Mouse (Mus musculus): Measurements from ENCODE around the gene H2-T22. TPM values are rescaled to one million over a fixed set of nuclear protein-coding genes. Genes with fewer than 3 reads are reported as not detected.
"Not testable (repeated sequence)": the region's sequence is repeated elsewhere in the genome, so short reads cannot be mapped to it uniquely, and the experiment has no call there.

H2-T22 gene
- total and polyA plus RNA-seq, 3 experiments: 7.4 to 23.8 (median 10.6) TPM

GRCm38 (mm10) chr17:36060829-36061228 lies 18.3 kb upstream of the H2-T22 start:
- intact Hi-C loops (cut with DNase I): loop anchor here (10.0 kb wide), 3 partner anchors 74 to 134 kb away; partner anchors contain the start of gene H2-T3
- Histone ChIP-seq H3K36me3 (ENCODE audit: control insufficient read depth, insufficient read depth, low read length) (no peaks in the 10 kb centered on the region), H3K27ac (no peak overlapping the region), H3K9ac (ENCODE audit: low read depth, low read length) (no peak overlapping the region), H3K79me2 (replicated peaks; ENCODE audit: control insufficient read depth, insufficient read depth, low read length) (no peaks in the 10 kb centered on the region), H3K27me3 (ENCODE audit: control insufficient read depth, insufficient read depth, low read length) (no peaks in the 10 kb centered on the region), H3K4me3 (no peak overlapping the region), H3K4me1 (ENCODE audit: control insufficient read depth, insufficient read depth, low read length) (no peaks in the 10 kb centered on the region)
- no peak for TF ChIP-seq POLR2A (IDR thresholded peaks at IDR 0.05; ENCODE audit: insufficient read depth, low read depth, low read length)
- peak; percentile 89 for TF ChIP-seq CTCF (IDR thresholded peaks at IDR 0.05)
- TF ChIP-seq EP300 (IDR thresholded peaks at IDR 0.05; ENCODE audit: insufficient read depth, low read depth, low read length): 0 out of 2 replicates have a peak, but pooled peaks have one; percentile 35
- DNase-seq: peak; percentile 80 to 81
- WGBS: 12% methylated on average over 2 of the region's 2 CpGs

- H3K4me3 ChIP-seq; H3K79me2 ChIP-seq (replicated peaks; ENCODE audit: control insufficient read depth, insufficient read depth, low read length); H3K36me3 ChIP-seq (ENCODE audit: control insufficient read depth, insufficient read depth, low read length); H3K27ac ChIP-seq; H3K4me1 ChIP-seq (ENCODE audit: control insufficient read depth, insufficient read depth, low read length); DNase-seq; intact Hi-C loops (cut with DNase I); H3K27me3 ChIP-seq (ENCODE audit: control insufficient read depth, insufficient read depth, low read length); H3K9ac ChIP-seq (ENCODE audit: low read depth, low read length): not testable (repeated sequence)
- 53% methylated on average over 1 of the region's 1 CpGs for WGBS
These were observed 15.8 kb upstream of the H2-T22 start, which contains the start of gene Gm11127 for GRCm38 (mm10) chr17:36058362-36058761. Gm11127 (minus strand) TSS chr17:36058371.

GRCm38 (mm10) chr17:36057927-36058326 lies 15.4 kb upstream of the H2-T22 start:
- H3K79me2 ChIP-seq (replicated peaks; ENCODE audit: control insufficient read depth, insufficient read depth, low read length); H3K36me3 ChIP-seq (ENCODE audit: control insufficient read depth, insufficient read depth, low read length); H3K27me3 ChIP-seq (ENCODE audit: control insufficient read depth, insufficient read depth, low read length); intact Hi-C loops (cut with DNase I); H3K9ac ChIP-seq (ENCODE audit: low read depth, low read length); H3K4me1 ChIP-seq (ENCODE audit: control insufficient read depth, insufficient read depth, low read length); DNase-seq; H3K27ac ChIP-seq; H3K4me3 ChIP-seq: not testable (repeated sequence)
- 86% methylated on average over 25 of the region's 25 CpGs for WGBS

DNA sequence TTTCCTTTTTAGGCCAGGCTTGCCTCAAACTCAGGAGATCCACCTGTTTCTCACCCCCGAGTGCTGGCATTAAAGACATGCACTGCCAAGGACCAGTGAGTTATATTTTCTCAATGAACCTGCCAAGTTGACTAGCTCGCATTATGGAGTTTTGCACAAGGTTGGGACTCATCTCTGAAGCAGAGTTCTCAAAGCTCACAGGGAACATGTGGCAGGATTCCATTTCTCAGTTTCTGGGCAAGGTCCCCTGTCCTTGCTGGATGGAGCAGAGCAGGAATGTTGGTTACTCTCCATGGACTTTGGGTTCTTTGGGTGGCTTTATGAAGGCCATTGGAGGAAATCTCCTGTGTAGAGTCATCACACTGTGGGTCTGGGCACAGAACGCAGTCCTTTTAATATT lies 739 bp upstream of the H2-T22 start:
- peak overlapping the region; percentile 57 for H3K9ac ChIP-seq (ENCODE audit: low read depth, low read length)
- DNase-seq: no peak
- H3K27me3 ChIP-seq (ENCODE audit: control insufficient read depth, insufficient read depth, low read length): no peaks in the 10 kb centered on the region
- intact Hi-C loops (cut with DNase I): loop anchor here (10.0 kb wide), 1 partner anchor 218 kb away; the partner anchor contains the start of genes Flot1 and Ier3
- no peaks in the 10 kb centered on the region for H3K36me3 ChIP-seq (ENCODE audit: control insufficient read depth, insufficient read depth, low read length)
- peaks cover 6% of the 10 kb centered on the region for H3K4me1 ChIP-seq (ENCODE audit: control insufficient read depth, insufficient read depth, low read length)
- H3K27ac ChIP-seq: peak overlapping the region; percentile 85
- 60% methylated on average over 3 of the region's 3 CpGs for WGBS
- TF ChIP-seq POLR2A (IDR thresholded peaks at IDR 0.05; ENCODE audit: insufficient read depth, low read depth, low read length): no peak
- TF ChIP-seq EP300 (IDR thresholded peaks at IDR 0.05; ENCODE audit: insufficient read depth, low read depth, low read length): no peak
- TF ChIP-seq CTCF (IDR thresholded peaks at IDR 0.05): no peak
- H3K4me3 ChIP-seq: peak overlapping the region; percentile 60
- H3K79me2 ChIP-seq (replicated peaks; ENCODE audit: control insufficient read depth, insufficient read depth, low read length): no peaks in the 10 kb centered on the region

- not testable (repeated sequence) for H3K4me1 ChIP-seq (ENCODE audit: control insufficient read depth, insufficient read depth, low read length); H3K27me3 ChIP-seq (ENCODE audit: control insufficient read depth, insufficient read depth, low read length); H3K36me3 ChIP-seq (ENCODE audit: control insufficient read depth, insufficient read depth, low read length); H3K79me2 ChIP-seq (replicated peaks; ENCODE audit: control insufficient read depth, insufficient read depth, low read length)
- Histone ChIP-seq H3K4me3 (peak overlapping the region; percentile 60), H3K27ac (peak overlapping the region; percentile 71), H3K9ac (ENCODE audit: low read depth, low read length) (peak overlapping the region; percentile 77)
- under 1% methylated on average over 19 of the region's 19 CpGs for WGBS
- DNase-seq: peak; percentile 30 to 48
- TF ChIP-seq CTCF (IDR thresholded peaks at IDR 0.05): peak; percentile 15; the same call in 1 of the 2 replicates
- intact Hi-C loops (cut with DNase I): loop anchor here (10.0 kb wide), 1 partner anchor 217 kb away; the partner anchor contains the start of genes Flot1 and Ier3
These were observed 492 bp downstream of the H2-T22 start for GRCm38 (mm10) chr17:36042055-36042454.

GRCm38 (mm10) chr17:36040604-36041003 lies 1.9 kb downstream of the H2-T22 start:
- H3K9ac ChIP-seq (ENCODE audit: low read depth, low read length); H3K4me1 ChIP-seq (ENCODE audit: control insufficient read depth, insufficient read depth, low read length); H3K79me2 ChIP-seq (replicated peaks; ENCODE audit: control insufficient read depth, insufficient read depth, low read length); H3K4me3 ChIP-seq; DNase-seq; H3K27ac ChIP-seq; H3K36me3 ChIP-seq (ENCODE audit: control insufficient read depth, insufficient read depth, low read length); H3K27me3 ChIP-seq (ENCODE audit: control insufficient read depth, insufficient read depth, low read length): not testable (repeated sequence)
- intact Hi-C loops (cut with DNase I): loop anchor here (10.0 kb wide), 1 partner anchor 216 kb away; the partner anchor contains the start of genes Flot1 and Ier3
- WGBS: 83% methylated on average over 2 of the region's 2 CpGs

DNA sequence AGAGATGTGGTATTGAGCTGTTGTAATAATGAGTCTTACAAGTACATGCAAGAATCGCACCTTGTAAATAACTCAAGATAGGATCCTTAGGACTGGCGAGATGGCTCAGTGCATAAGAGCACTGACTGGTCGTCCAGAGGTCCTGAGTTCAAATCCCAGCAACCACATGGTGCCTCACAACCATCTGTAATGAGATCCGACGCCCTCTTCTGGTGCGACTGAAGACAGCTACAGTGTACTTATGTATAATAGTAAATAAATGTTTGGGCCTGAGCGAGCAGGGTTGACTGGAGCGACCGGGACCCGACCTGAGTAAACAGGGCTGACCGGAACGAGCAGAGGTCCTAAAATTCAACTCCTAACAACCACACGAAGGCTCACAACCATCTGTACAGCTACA lies 6.4 kb downstream of the H2-T22 start:
- H3K36me3 ChIP-seq (ENCODE audit: control insufficient read depth, insufficient read depth, low read length); H3K9ac ChIP-seq (ENCODE audit: low read depth, low read length); H3K4me1 ChIP-seq (ENCODE audit: control insufficient read depth, insufficient read depth, low read length); H3K27me3 ChIP-seq (ENCODE audit: control insufficient read depth, insufficient read depth, low read length); H3K79me2 ChIP-seq (replicated peaks; ENCODE audit: control insufficient read depth, insufficient read depth, low read length); DNase-seq; H3K4me3 ChIP-seq; intact Hi-C loops (cut with DNase I); H3K27ac ChIP-seq: not testable (repeated sequence)
- 84% methylated on average over 13 of the region's 13 CpGs for WGBS
